Mouse (Mus musculus) sigmoid colon, adult 10 weeks (tissue): ENCODE data around the gene Cpz. TPM values are rescaled to one million over a fixed set of nuclear protein-coding genes. Genes with fewer than 3 reads are reported as not detected.

ENCODE experiments used
- polyA plus RNA-seq: library from polyadenylated mRNA; stranded (reverse); fragments of 350-450 nt; fragmentation: Illumina TruSeq; extraction: RNeasy Lipid Tissue Mini Kit (QIAGEN cat#74804); gene quantifications from one replicate; pipeline ENCODE4 v1.2.3, GENCODE M21; 2014; ENCODE audit warnings: low read depth, low replicate concordance

Cpz gene
- not detected for polyA plus RNA-seq

DNA sequence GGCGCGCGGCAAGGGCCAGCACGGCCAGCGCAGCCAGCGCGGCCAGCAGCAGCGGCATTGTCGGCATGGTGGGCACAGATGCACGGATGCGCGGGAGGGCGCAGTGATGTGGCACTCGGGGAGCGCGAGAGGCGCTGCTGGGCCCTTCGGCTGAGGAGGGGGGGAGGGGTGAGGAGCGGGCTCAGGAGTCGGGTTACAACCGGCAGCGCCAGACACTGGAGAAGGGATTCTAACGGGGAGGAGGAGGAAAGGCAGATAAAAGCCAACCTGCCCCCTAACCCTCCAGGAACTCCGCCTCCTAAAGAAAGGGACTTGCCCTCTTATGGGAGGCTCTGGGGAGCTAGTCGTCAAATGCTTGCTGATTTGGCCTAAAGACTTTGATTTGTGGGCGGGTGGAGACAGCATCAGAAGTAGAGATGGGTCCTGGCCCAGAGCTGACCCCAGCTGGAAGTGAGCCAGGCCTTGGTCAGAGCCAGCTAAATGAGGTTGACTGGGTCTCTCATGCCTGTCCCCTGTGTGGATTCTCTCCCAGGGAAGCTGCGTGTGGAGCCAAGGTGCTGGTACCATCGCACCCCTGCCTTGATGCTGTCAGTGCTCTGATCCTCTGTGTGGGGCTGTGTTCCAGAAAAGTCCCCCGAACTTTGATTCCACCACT, at the start of gene Cpz:
Gene Cpz, minus strand, starts transcription at position 230 of the 655 bp plus-strand sequence.

GRCm38 (mm10) chr5:35574653-35575599, 49.4 kb upstream of the Cpz start, which contains the start of gene Trmt44:
Gene Trmt44, minus strand, starts transcription at chr5:35575070.

Other genes with a start within 250 kb of the Cpz start
- not detected for gene Adra2c, start 247.4 kb downstream of the Cpz start, polyA plus RNA-seq
- not detected for gene Hmx1, start 136.6 kb downstream of the Cpz start, polyA plus RNA-seq
- gene Trmt44, start 49.4 kb upstream of the Cpz start, polyA plus RNA-seq = 2.4 TPM
- 13.2 TPM for gene Acox3, start 57.3 kb upstream of the Cpz start, polyA plus RNA-seq
- gene Htra3, start 154.1 kb upstream of the Cpz start, polyA plus RNA-seq = 0.25 TPM
- gene Sh3tc1, start 214.3 kb upstream of the Cpz start, polyA plus RNA-seq = 0.25 TPM
- gene Ablim2, start 232.2 kb upstream of the Cpz start, polyA plus RNA-seq = 1.8 TPM